15 mouse cellular contexts compared by ENCODE assay signal in genomic region chr2:168292041-168292440, GRCm38 (mm10). TPM values are rescaled to one million over a fixed set of nuclear protein-coding genes. Genes with fewer than 3 reads are reported as not detected.
DNase-seq lines count a peak whose midpoint lies in the region; ATAC-seq lines count a peak whose summit lies in the region.
"Had no signal": no experiment of that assay in that cellular context is flagged by ENCODE, and none has a peak within 500 bp of the region (broad histone marks: within the 10 kb centered on the region; RNA-seq: fewer than 3 reads in every experiment).

No protein-coding gene starts in this region.

- H3K27ac ChIP-seq in hindbrain, embryonic 15.5 days (replicated peaks), result no peak overlapping the region
- H3K27ac ChIP-seq in hindbrain, embryonic 14.5 days, result no peak overlapping the region
- H3K27ac ChIP-seq in midbrain, embryonic 10.5 days (replicated peaks), result peak overlapping the region; percentile 75
- H3K27ac ChIP-seq in midbrain, embryonic 14.5 days (replicated peaks; ENCODE audit: low read depth, low read length), result no peak overlapping the region
- no peak overlapping the region for H3K27ac ChIP-seq in embryonic facial prominence, embryonic 10.5 days (replicated peaks)
- no peak overlapping the region for H3K27ac ChIP-seq in forebrain, embryonic 11.5 days (ENCODE audit: low read depth, low read length)
- H3K27ac ChIP-seq: embryonic facial prominence, embryonic 13.5 days; forebrain, embryonic 10.5 days; limb, embryonic 12.5 days; liver, embryonic 15.5 days had no signal

- no peak overlapping the region for H3K4me2 ChIP-seq in hindbrain, embryonic 15.5 days
- no peak overlapping the region for H3K4me2 ChIP-seq in hindbrain, embryonic 14.5 days (replicated peaks)
- H3K4me2 ChIP-seq in midbrain, embryonic 14.5 days (ENCODE audit: low read length), result no peak overlapping the region
- H3K4me2 ChIP-seq in forebrain, embryonic 11.5 days (ENCODE audit: low read depth, low read length, severe bottlenecking), result no peak overlapping the region
- H3K4me2 ChIP-seq: embryonic facial prominence, embryonic 13.5 days; limb, embryonic 12.5 days; liver, embryonic 15.5 days had no signal

- H3K36me3 ChIP-seq in hindbrain, embryonic 15.5 days, result no peaks in the 10 kb centered on the region
- no peaks in the 10 kb centered on the region for H3K36me3 ChIP-seq in hindbrain, embryonic 14.5 days (replicated peaks; ENCODE audit: control insufficient read depth, insufficient read depth)
- H3K36me3 ChIP-seq in midbrain, embryonic 10.5 days, result no peaks in the 10 kb centered on the region
- H3K36me3 ChIP-seq in midbrain, embryonic 14.5 days (ENCODE audit: control insufficient read depth, insufficient read depth, low read length), result no peaks in the 10 kb centered on the region
- H3K36me3 ChIP-seq in embryonic facial prominence, embryonic 10.5 days (replicated peaks), result no peaks in the 10 kb centered on the region
- H3K36me3 ChIP-seq in forebrain, embryonic 11.5 days (ENCODE audit: control insufficient read depth, insufficient read depth, low read length), result no peaks in the 10 kb centered on the region
- H3K36me3 ChIP-seq: embryonic facial prominence, embryonic 13.5 days; forebrain, embryonic 10.5 days; limb, embryonic 12.5 days; liver, embryonic 15.5 days had no signal

- no peaks in the 10 kb centered on the region for H3K9me3 ChIP-seq in hindbrain, embryonic 15.5 days
- H3K9me3 ChIP-seq in hindbrain, embryonic 14.5 days (ENCODE audit: control insufficient read depth, low read length), result peaks cover 6% of the 10 kb centered on the region; the same call in 1 of the 2 replicates
- H3K9me3 ChIP-seq in midbrain, embryonic 10.5 days (replicated peaks), result peaks cover 8% of the 10 kb centered on the region; the same call in 1 of the 2 replicates
- no peaks in the 10 kb centered on the region for H3K9me3 ChIP-seq in midbrain, embryonic 14.5 days (ENCODE audit: control insufficient read depth, low read length)
- H3K9me3 ChIP-seq in embryonic facial prominence, embryonic 10.5 days, result peaks cover 6% of the 10 kb centered on the region; the same call in 1 of the 2 replicates
- no peaks in the 10 kb centered on the region for H3K9me3 ChIP-seq in forebrain, embryonic 11.5 days (ENCODE audit: control insufficient read depth, low read length)
- H3K9me3 ChIP-seq: embryonic facial prominence, embryonic 13.5 days; liver, embryonic 15.5 days had no signal

- peaks cover 11% of the 10 kb centered on the region; the same call in 1 of the 2 replicates for H3K4me1 ChIP-seq in hindbrain, embryonic 15.5 days (replicated peaks)
- no peaks in the 10 kb centered on the region for H3K4me1 ChIP-seq in hindbrain, embryonic 14.5 days (replicated peaks; ENCODE audit: control insufficient read depth, insufficient read depth, low read length)
- H3K4me1 ChIP-seq in midbrain, embryonic 10.5 days, result peaks cover 42% of the 10 kb centered on the region
- peaks cover 16% of the 10 kb centered on the region; the same call in 1 of the 2 replicates for H3K4me1 ChIP-seq in midbrain, embryonic 14.5 days (ENCODE audit: control insufficient read depth, insufficient read depth, low read length)
- H3K4me1 ChIP-seq in embryonic facial prominence, embryonic 10.5 days, result peaks cover 16% of the 10 kb centered on the region
- peaks cover 4% of the 10 kb centered on the region; the same call in 1 of the 2 replicates for H3K4me1 ChIP-seq in forebrain, embryonic 11.5 days (replicated peaks; ENCODE audit: control insufficient read depth, insufficient read depth, low read length)
- H3K4me1 ChIP-seq: liver, embryonic 15.5 days had no signal

- DNase-seq in hindbrain, embryonic 14.5 days (ENCODE audit: low spot score), result no peak
- DNase-seq in midbrain, embryonic 10.5 days (ENCODE audit: low spot score), result peak; percentile 60
- DNase-seq in midbrain, embryonic 14.5 days, result no peak
- peak; percentile 42 for DNase-seq in embryonic facial prominence, embryonic 10.5 days (ENCODE audit: low spot score)
- no peak for DNase-seq in forebrain, embryonic 11.5 days (ENCODE audit: low spot score)
- DNase-seq in urinary bladder, postnatal 25 days (ENCODE audit: low spot score), result no peak
- DNase-seq: adrenal gland, postnatal 25 days; cerebellum, adult 9-10 months; gastrocnemius, postnatal 14 days; retina, postnatal 1 day had no signal

- H3K4me3 ChIP-seq in hindbrain, embryonic 15.5 days, result no peak overlapping the region
- H3K4me3 ChIP-seq in hindbrain, embryonic 14.5 days (replicated peaks; ENCODE audit: low read length), result no peak overlapping the region
- peak overlapping the region; percentile 20; the same call in 1 of the 2 replicates for H3K4me3 ChIP-seq in midbrain, embryonic 10.5 days
- H3K4me3 ChIP-seq in midbrain, embryonic 14.5 days (replicated peaks; ENCODE audit: low read depth, low read length), result no peak overlapping the region
- H3K4me3 ChIP-seq in embryonic facial prominence, embryonic 10.5 days, result no peak overlapping the region
- H3K4me3 ChIP-seq in forebrain, embryonic 11.5 days (ENCODE audit: low read depth, low read length), result no peak overlapping the region
- H3K4me3 ChIP-seq: embryonic facial prominence, embryonic 13.5 days; forebrain, embryonic 10.5 days; limb, embryonic 12.5 days; liver, embryonic 15.5 days had no signal

- ATAC-seq in hindbrain, embryonic 15.5 days (ENCODE audit: low FRiP score, low read depth), result 0 out of 2 replicates have a peak, but pooled peaks have one; percentile 11
- no peak for ATAC-seq in hindbrain, embryonic 14.5 days (ENCODE audit: low FRiP score)
- ATAC-seq in midbrain, embryonic 14.5 days (ENCODE audit: low FRiP score, low TSS enrichment), result no peak
- ATAC-seq in forebrain, embryonic 11.5 days (replicated peaks; ENCODE audit: low FRiP score), result no peak

- WGBS in hindbrain, embryonic 15.5 days, result 19% methylated on average over 10 of the region's 10 CpGs
- WGBS in hindbrain, embryonic 14.5 days, result 22% methylated on average over 10 of the region's 10 CpGs
- 20% methylated on average over 10 of the region's 10 CpGs for WGBS in midbrain, embryonic 10.5 days
- 9% methylated on average over 10 of the region's 10 CpGs for WGBS in midbrain, embryonic 14.5 days
- 20% methylated on average over 10 of the region's 10 CpGs for WGBS in embryonic facial prominence, embryonic 10.5 days
- 31% methylated on average over 10 of the region's 10 CpGs for WGBS in forebrain, embryonic 11.5 days

- H3K9ac ChIP-seq in hindbrain, embryonic 15.5 days, result no peak overlapping the region
- H3K9ac ChIP-seq in hindbrain, embryonic 14.5 days, result no peak overlapping the region
- H3K9ac ChIP-seq in midbrain, embryonic 14.5 days (replicated peaks; ENCODE audit: low read length), result no peak overlapping the region
- H3K9ac ChIP-seq in forebrain, embryonic 11.5 days (ENCODE audit: low read length), result no peak overlapping the region
- H3K9ac ChIP-seq: embryonic facial prominence, embryonic 13.5 days; limb, embryonic 12.5 days; liver, embryonic 15.5 days had no signal

- no peaks in the 10 kb centered on the region for H3K27me3 ChIP-seq in hindbrain, embryonic 15.5 days
- no peaks in the 10 kb centered on the region for H3K27me3 ChIP-seq in hindbrain, embryonic 14.5 days (ENCODE audit: control insufficient read depth, insufficient read depth, low read length)
- 0 out of 2 replicates have a peak, but pooled peaks cover 5% of the 10 kb centered on the region for H3K27me3 ChIP-seq in midbrain, embryonic 10.5 days (ENCODE audit: low read depth, poor library complexity, severe bottlenecking)
- no peaks in the 10 kb centered on the region for H3K27me3 ChIP-seq in midbrain, embryonic 14.5 days (ENCODE audit: control insufficient read depth, insufficient read depth, low read length)
- peaks cover 27% of the 10 kb centered on the region for H3K27me3 ChIP-seq in embryonic facial prominence, embryonic 10.5 days (replicated peaks; ENCODE audit: low read depth, poor library complexity, severe bottlenecking)
- H3K27me3 ChIP-seq in forebrain, embryonic 11.5 days (ENCODE audit: control insufficient read depth, insufficient read depth, low read length), result no peaks in the 10 kb centered on the region

RNA-seq across cellular contexts. Expression of gene Kcng1, which starts 10.5 kb away (rescaled TPM):
- polyA plus RNA-seq in hindbrain, embryonic 15.5 days (2015; fragmentation: Nextera tagmentation; extraction: Ambion mirVana), result 1.8 and 1.9 TPM in 2 replicates
- polyA plus RNA-seq in hindbrain, embryonic 14.5 days (2014; fragmentation: Nextera tagmentation; extraction: Ambion mirVana), result 0.87 and 1.4 TPM in 2 replicates
- 4.2 and 4.4 TPM in 2 replicates for polyA plus RNA-seq in midbrain, embryonic 10.5 days (2016; fragmentation: Nextera tagmentation; extraction: Ambion mirVana)
- 2.0 and 3.0 TPM in 2 replicates for polyA plus RNA-seq in midbrain, embryonic 14.5 days (2014; fragmentation: Nextera tagmentation; extraction: Ambion mirVana)
- 1.2 and 1.4 TPM in 2 replicates for polyA plus RNA-seq in embryonic facial prominence, embryonic 10.5 days (2016; fragmentation: Nextera tagmentation; extraction: Ambion mirVana)
- 1.5 and 2.2 TPM in 2 replicates for polyA plus RNA-seq in forebrain, embryonic 11.5 days (2014; fragmentation: Nextera tagmentation; extraction: Ambion mirVana)

Comparison
In these comparisons a context has a peak if more than half of its experiments do, and no peak if none do; other contexts are left out.
1. DNase-seq: peak in midbrain, embryonic 10.5 days (single experiment) and embryonic facial prominence, embryonic 10.5 days (single experiment); none in hindbrain, embryonic 14.5 days (single experiment), midbrain, embryonic 14.5 days (single experiment), forebrain, embryonic 11.5 days (single experiment) and urinary bladder, postnatal 25 days (single experiment).